14 mouse cellular contexts compared by ENCODE assay signal in the genomic region with DNA sequence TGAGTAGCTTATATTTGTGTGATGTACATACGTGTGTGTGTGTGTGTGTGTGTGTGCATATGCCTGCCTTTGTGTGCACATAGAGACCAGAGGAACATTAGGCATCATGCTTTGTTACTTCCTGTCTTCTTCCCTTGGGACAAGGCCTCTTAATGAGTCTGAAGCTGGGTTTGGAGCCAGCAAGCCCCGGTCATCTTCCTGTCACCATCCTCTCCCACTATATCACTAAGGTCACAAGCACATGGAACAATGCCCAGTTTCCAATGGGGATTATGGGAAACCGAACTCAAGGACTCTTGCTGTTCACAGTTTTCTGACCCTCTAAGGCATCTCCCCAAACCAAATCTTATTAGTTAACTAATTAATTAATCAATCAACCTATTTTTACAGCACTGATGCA.
DNase-seq lines count a peak whose midpoint lies in the region; ATAC-seq lines count a peak whose summit lies in the region.
"Had no signal": no experiment of that assay in that cellular context is flagged by ENCODE, and none has a peak within 500 bp of the region (broad histone marks: within the 10 kb centered on the region; RNA-seq: fewer than 3 reads in every experiment).

No protein-coding gene starts in this region.

- 59% methylated on average over 3 of the region's 3 CpGs for WGBS in kidney, embryonic 15.5 days
- WGBS in heart, embryonic 15.5 days: 36% methylated on average over 3 of the region's 3 CpGs
- 87% methylated on average over 3 of the region's 3 CpGs for WGBS in midbrain, embryonic 11.5 days

- DNase-seq in kidney, adult 11 months: peak; percentile 34
- peak; percentile 24 for DNase-seq in heart, postnatal 25 days (ENCODE audit: low spot score)
- DNase-seq in lung, postnatal 10 days: peak; percentile 57
- DNase-seq in midbrain, embryonic 11.5 days (ENCODE audit: low spot score, missing footprints): no peak
- DNase-seq in left cerebral cortex, adult 11 months (ENCODE audit: low spot score): no peak
- DNase-seq: cerebellum, postnatal 14 days; thymus, postnatal 36 days had no signal

- H3K4me1 ChIP-seq in kidney, embryonic 15.5 days: peaks cover 35% of the 10 kb centered on the region
- peaks cover 29% of the 10 kb centered on the region for H3K4me1 ChIP-seq in heart, embryonic 15.5 days (replicated peaks)
- no peaks in the 10 kb centered on the region for H3K4me1 ChIP-seq in midbrain, embryonic 11.5 days (ENCODE audit: control insufficient read depth, insufficient read depth, low read length)
- H3K4me1 ChIP-seq: hindbrain, embryonic 15.5 days had no signal

- H3K27ac ChIP-seq in kidney, embryonic 15.5 days: no peak overlapping the region
- peak overlapping the region; percentile 42; the same call in 1 of the 2 replicates for H3K27ac ChIP-seq in heart, embryonic 15.5 days
- no peak overlapping the region for H3K27ac ChIP-seq in midbrain, embryonic 11.5 days (ENCODE audit: low read depth, low read length)
- H3K27ac ChIP-seq: hindbrain, embryonic 15.5 days; left cerebral cortex, adult 2 months; liver, embryonic 12.5 days; stomach, embryonic 15.5 days had no signal

- no peaks in the 10 kb centered on the region for H3K27me3 ChIP-seq in kidney, embryonic 15.5 days
- no peaks in the 10 kb centered on the region for H3K27me3 ChIP-seq in heart, embryonic 15.5 days
- no peaks in the 10 kb centered on the region for H3K27me3 ChIP-seq in midbrain, embryonic 11.5 days (ENCODE audit: control insufficient read depth, insufficient read depth, low read length)
- H3K27me3 ChIP-seq: hindbrain, embryonic 15.5 days; liver, embryonic 12.5 days; stomach, embryonic 15.5 days had no signal

- no peaks in the 10 kb centered on the region for H3K9me3 ChIP-seq in kidney, embryonic 15.5 days (replicated peaks)
- H3K9me3 ChIP-seq in heart, embryonic 15.5 days (replicated peaks): no peaks in the 10 kb centered on the region
- no peaks in the 10 kb centered on the region for H3K9me3 ChIP-seq in midbrain, embryonic 11.5 days (ENCODE audit: control insufficient read depth, low read length)
- H3K9me3 ChIP-seq: hindbrain, embryonic 15.5 days; liver, embryonic 12.5 days; stomach, embryonic 15.5 days had no signal

- H3K4me3 ChIP-seq in kidney, embryonic 15.5 days (replicated peaks): no peak overlapping the region
- H3K4me3 ChIP-seq in heart, embryonic 15.5 days: no peak overlapping the region
- H3K4me3 ChIP-seq in midbrain, embryonic 11.5 days (ENCODE audit: low read depth, low read length): no peak overlapping the region
- H3K4me3 ChIP-seq: hindbrain, embryonic 15.5 days; left cerebral cortex, adult 2 months; liver, embryonic 12.5 days; stomach, embryonic 15.5 days had no signal

- no peaks in the 10 kb centered on the region for H3K36me3 ChIP-seq in kidney, embryonic 15.5 days
- no peaks in the 10 kb centered on the region for H3K36me3 ChIP-seq in heart, embryonic 15.5 days
- H3K36me3 ChIP-seq in midbrain, embryonic 11.5 days (ENCODE audit: control insufficient read depth, insufficient read depth, low read length): no peaks in the 10 kb centered on the region
- H3K36me3 ChIP-seq: hindbrain, embryonic 15.5 days; liver, embryonic 12.5 days; stomach, embryonic 15.5 days had no signal

- intact Hi-C loops in heart, postnatal 25 days (cut with DNase I): no loop called here

- no peak for ATAC-seq in kidney, embryonic 15.5 days (replicated peaks; ENCODE audit: low FRiP score)
- ATAC-seq in heart, embryonic 15.5 days (replicated peaks; ENCODE audit: insufficient number of reproducible peaks, insufficient read depth, low FRiP score, low read depth): peak; percentile 75
- no peak for ATAC-seq in midbrain, embryonic 11.5 days (ENCODE audit: low FRiP score)
- ATAC-seq: liver, embryonic 12.5 days; midbrain, embryonic 16.5 days had no signal

- no peak overlapping the region for H3K4me2 ChIP-seq in kidney, embryonic 15.5 days
- H3K4me2 ChIP-seq in heart, embryonic 15.5 days: no peak overlapping the region
- H3K4me2 ChIP-seq in midbrain, embryonic 11.5 days: no peak overlapping the region
- H3K4me2 ChIP-seq: hindbrain, embryonic 15.5 days; liver, embryonic 12.5 days; stomach, embryonic 15.5 days had no signal

- no peak overlapping the region for H3K9ac ChIP-seq in kidney, embryonic 15.5 days
- no peak overlapping the region for H3K9ac ChIP-seq in heart, embryonic 15.5 days
- H3K9ac ChIP-seq in midbrain, embryonic 11.5 days (ENCODE audit: low read length): no peak overlapping the region
- H3K9ac ChIP-seq: hindbrain, embryonic 15.5 days; liver, embryonic 12.5 days; stomach, embryonic 15.5 days had no signal

Comparison
In these comparisons a context has a peak if more than half of its experiments do, and no peak if none do; other contexts are left out.
1. DNase-seq: peak in kidney, adult 11 months (single experiment), heart, postnatal 25 days (single experiment) and lung, postnatal 10 days (single experiment); none in midbrain, embryonic 11.5 days (single experiment) and left cerebral cortex, adult 11 months (single experiment).